Mouse (Mus musculus) stomach, postnatal 0 days (tissue): ENCODE measurements around the gene Kctd21. TPM values are rescaled to one million over a fixed set of nuclear protein-coding genes. Genes with fewer than 3 reads are reported as not detected.

Experiments
- ATAC-seq: fragments of 200-750 bp; cut with Nextera tagmentation; 2 replicates; pipeline ENCODE4 v1.8.0; 2017; ENCODE audit not compliant: low FRiP score, low TSS enrichment
- DNase-seq: peaks from one replicate; pipeline ENCODE4 v3.0.0-alpha.2; 2016; ENCODE audit warnings: low spot score
- H3K27ac ChIP-seq: fragments of 300-500 bp; sonication (generic); replicated peaks from 2 replicates; pipeline ENCODE4 v1.5.1; 2014; ENCODE audit warnings: mild to moderate bottlenecking, control low read depth
- H3K27me3 ChIP-seq: fragments of 300-500 bp; sonication (generic); 2 replicates; pipeline ENCODE4 v1.6.1; 2014; ENCODE audit warnings: low read length; ENCODE audit not compliant: control insufficient read depth, insufficient read depth
- H3K36me3 ChIP-seq: fragments of 300-500 bp; sonication (generic); 2 replicates; pipeline ENCODE4 v1.6.1; 2014; ENCODE audit warnings: low read length, mixed read lengths; ENCODE audit not compliant: control insufficient read depth, insufficient read depth
- H3K4me1 ChIP-seq: fragments of 300-500 bp; sonication (generic); replicated peaks from 2 replicates; pipeline ENCODE4 v1.6.1; 2014; ENCODE audit warnings: antibody characterized with exemption; ENCODE audit not compliant: control insufficient read depth, insufficient read depth
- H3K4me2 ChIP-seq: fragments of 300-500 bp; sonication (generic); replicated peaks from 2 replicates; pipeline ENCODE4 v1.6.1; 2014; ENCODE audit warnings: low read depth, mild to moderate bottlenecking, control low read depth, moderate library complexity
- H3K4me3 ChIP-seq: fragments of 300-500 bp; sonication (generic); 2 replicates; pipeline ENCODE4 v1.5.1; 2014; ENCODE audit warnings: low read depth, low read length, control low read depth
- H3K9ac ChIP-seq: fragments of 300-500 bp; sonication (generic); 2 replicates; pipeline ENCODE4 v1.6.1; 2014; ENCODE audit warnings: mild to moderate bottlenecking, low read length, control low read depth, mixed read lengths
- H3K9me3 ChIP-seq: fragments of 300-500 bp; sonication (generic); 2 replicates; pipeline ENCODE4 v1.6.1; 2016; ENCODE audit warnings: low read length; ENCODE audit not compliant: control insufficient read depth
- CTCF ChIP-seq: IDR thresholded peaks from 2 replicates; pipeline ENCODE4 v1.5.1; 2016; ENCODE audit warnings: antibody characterized with exemption, low read depth, mild to moderate bottlenecking, moderate library complexity
- EP300 ChIP-seq: optimal IDR thresholded peaks from 2 replicates; pipeline ENCODE3; 2016; ENCODE audit warnings: antibody characterized with exemption
- WGBS: fragments of 180-500 bp; shearing (Covaris S2); extraction: QIAGEN DNeasy Blood & Tissue Kit; methylation state at CpG from one replicate; pipeline ENCODE4 v1.1.7; 2014; 5-methylcytosine and 5-hydroxymethylcytosine counted together
- polyA plus RNA-seq: library from polyadenylated mRNA; unstranded; fragments of >200 nt; fragmentation: Nextera tagmentation; extraction: Ambion mirVana; gene quantifications from 2 replicates; pipeline ENCODE4 v1.2.1, GENCODE M21; 2015

Kctd21 gene
- polyA plus RNA-seq, 1 experiment from 2014 or later, result 2.0 TPM

DNA sequence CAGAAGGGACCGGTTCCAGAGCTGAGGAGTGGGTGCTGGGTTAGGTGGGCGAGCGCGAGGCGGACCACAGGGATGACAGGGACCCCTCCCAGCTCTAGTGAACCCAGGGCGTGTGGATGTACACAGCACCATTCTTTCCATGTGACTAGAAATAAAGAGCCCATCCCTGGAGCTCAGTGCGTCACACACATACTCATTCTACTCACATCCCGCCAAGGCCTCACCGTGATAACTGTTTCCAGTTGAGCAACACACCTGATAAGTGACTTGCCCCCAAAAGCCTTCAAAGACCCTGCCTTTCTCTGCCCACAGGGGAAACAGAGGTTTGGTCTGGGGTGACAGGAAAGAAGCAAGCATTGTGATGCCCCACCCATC is 527 bp downstream of the Kctd21 start:
- no peaks in the 10 kb centered on the region for H3K36me3 ChIP-seq
- 0 out of 2 replicates have a peak, but pooled peaks cover 3% of the 10 kb centered on the region for H3K4me1 ChIP-seq
- H3K27me3 ChIP-seq, result no peaks in the 10 kb centered on the region
- peak overlapping the region; percentile 76 for H3K9ac ChIP-seq
- TF ChIP-seq EP300, result no peak
- no peak for TF ChIP-seq CTCF
- H3K4me2 ChIP-seq, result peak overlapping the region; percentile 69
- no peaks in the 10 kb centered on the region for H3K9me3 ChIP-seq
- DNase-seq (no peak), ATAC-seq (peak; percentile 49)
- H3K4me3 ChIP-seq, result peak overlapping the region; percentile 83
- 1% methylated on average over 9 of the region's 9 CpGs for WGBS
- no peak overlapping the region for H3K27ac ChIP-seq

GRCm38 (mm10) chr7:97333113-97333898 is 1.2 kb downstream of the Kctd21 start:
- Histone ChIP-seq H3K36me3 (no peaks in the 10 kb centered on the region), H3K9me3 (no peaks in the 10 kb centered on the region), H3K4me2 (peak overlapping the region; percentile 69; the same call in 1 of the 2 replicates), H3K9ac (no peak overlapping the region), H3K4me1 (0 out of 2 replicates have a peak, but pooled peaks cover 3% of the 10 kb centered on the region), H3K27me3 (no peaks in the 10 kb centered on the region), H3K4me3 (no peak overlapping the region), H3K27ac (no peak overlapping the region)
- 83% methylated on average over 6 of the region's 6 CpGs for WGBS
- TF ChIP-seq CTCF (no peak), EP300 (no peak)
- ATAC-seq, result no peak
- no peak for DNase-seq

DNA sequence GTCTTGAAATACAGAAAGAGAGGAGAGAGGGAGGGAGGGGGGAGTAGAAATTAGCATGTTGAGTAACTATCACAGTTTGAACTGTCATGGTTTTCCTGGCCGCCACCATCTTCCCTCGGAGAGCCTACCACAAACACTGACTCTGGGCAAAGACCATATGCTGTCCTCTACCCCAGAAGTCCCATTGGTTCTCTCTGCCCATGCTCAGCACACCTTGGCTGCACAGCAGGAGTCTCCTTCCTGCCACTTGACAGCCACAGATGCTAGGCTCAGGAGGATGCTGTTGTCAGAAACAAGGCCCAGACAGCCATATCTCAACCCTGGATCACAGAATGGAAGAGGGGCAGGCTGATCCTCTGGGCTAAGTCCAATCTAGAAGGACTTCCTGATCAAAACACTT is 2.3 kb downstream of the Kctd21 start:
- Histone ChIP-seq H3K36me3 (no peaks in the 10 kb centered on the region), H3K9ac (no peak overlapping the region), H3K9me3 (no peaks in the 10 kb centered on the region), H3K27ac (no peak overlapping the region), H3K4me3 (no peak overlapping the region), H3K27me3 (no peaks in the 10 kb centered on the region), H3K4me1 (0 out of 2 replicates have a peak, but pooled peaks cover 3% of the 10 kb centered on the region), H3K4me2 (no peak overlapping the region)
- ATAC-seq (no peak), DNase-seq (no peak)
- 95% methylated on average over 2 of the region's 2 CpGs for WGBS
- no peak for TF ChIP-seq EP300
- no peak for TF ChIP-seq CTCF

DNA sequence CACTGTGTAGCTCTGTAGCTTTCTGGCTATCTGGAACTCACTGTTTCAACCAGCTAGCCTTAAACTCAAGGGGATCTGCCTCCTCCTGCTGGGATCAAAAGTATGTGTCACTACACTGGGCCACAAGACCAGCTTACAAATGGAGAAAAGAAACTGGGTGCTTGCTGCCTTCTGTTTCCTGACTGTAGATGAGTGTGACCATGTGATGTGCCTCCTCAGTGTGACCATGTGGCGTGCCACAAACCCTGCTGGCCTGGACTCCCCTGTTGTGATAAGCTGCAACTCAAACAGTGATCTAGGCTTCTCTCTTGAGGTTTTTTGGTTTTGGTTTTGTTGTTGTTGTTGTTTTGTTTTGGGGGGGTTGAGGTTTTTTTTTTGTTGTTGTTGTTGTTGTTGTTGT is 4.6 kb downstream of the Kctd21 start:
- H3K36me3 ChIP-seq, result no peaks in the 10 kb centered on the region
- H3K27ac ChIP-seq, result no peak overlapping the region
- no peaks in the 10 kb centered on the region for H3K27me3 ChIP-seq
- ATAC-seq (no peak), DNase-seq (no peak)
- TF ChIP-seq CTCF, result no peak
- TF ChIP-seq EP300, result no peak
- H3K9ac ChIP-seq, result no peak overlapping the region
- H3K4me1 ChIP-seq, result no peaks in the 10 kb centered on the region; the same call in 1 of the 2 replicates
- H3K4me3 ChIP-seq, result no peak overlapping the region
- H3K4me2 ChIP-seq, result no peak overlapping the region
- no peaks in the 10 kb centered on the region for H3K9me3 ChIP-seq
- 88% methylated on average over 1 of the region's 1 CpGs for WGBS

DNA sequence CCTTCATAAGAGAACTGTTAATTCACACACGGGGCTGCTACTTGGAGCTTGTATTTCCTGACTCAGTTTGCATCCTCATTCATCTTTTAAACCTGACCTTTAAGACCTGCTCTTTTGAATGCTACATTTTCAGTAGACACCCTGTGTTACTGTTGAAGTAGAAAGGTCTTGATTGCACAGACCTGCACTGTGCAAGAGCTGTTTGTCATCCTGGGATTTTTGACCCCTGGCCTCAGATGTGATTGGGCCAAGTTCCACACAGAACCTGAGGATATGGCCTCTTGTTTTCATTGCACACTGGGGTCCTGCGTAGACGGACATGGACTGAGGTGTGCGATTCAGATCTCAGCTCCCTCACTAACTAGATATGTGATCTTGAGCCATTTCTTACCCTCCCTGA is 6.5 kb downstream of the Kctd21 start:
- no peaks in the 10 kb centered on the region; the same call in 1 of the 2 replicates for H3K4me1 ChIP-seq
- H3K27ac ChIP-seq, result no peak overlapping the region
- no peak for ATAC-seq
- no peak overlapping the region for H3K4me2 ChIP-seq
- 74% methylated on average over 4 of the region's 4 CpGs for WGBS
- TF ChIP-seq CTCF (no peak), EP300 (no peak)
- H3K9me3 ChIP-seq, result no peaks in the 10 kb centered on the region
- H3K9ac ChIP-seq, result no peak overlapping the region
- H3K27me3 ChIP-seq, result no peaks in the 10 kb centered on the region
- H3K36me3 ChIP-seq, result no peaks in the 10 kb centered on the region
- no peak for DNase-seq
- H3K4me3 ChIP-seq, result no peak overlapping the region

- no peak overlapping the region for H3K27ac ChIP-seq
- no peak for TF ChIP-seq EP300
- no peak for TF ChIP-seq CTCF
Measured at GRCm38 (mm10) chr7:97339623-97340022, 7.5 kb downstream of the Kctd21 start.

More at GRCm38 (mm10) chr7:97339623-97340022, 7.5 kb downstream of the Kctd21 start:
- no peak overlapping the region for H3K4me2 ChIP-seq
- no peak overlapping the region for H3K4me3 ChIP-seq
- DNase-seq (no peak), ATAC-seq (no peak)
- no peaks in the 10 kb centered on the region for H3K9me3 ChIP-seq
- no peaks in the 10 kb centered on the region; the same call in 1 of the 2 replicates for H3K4me1 ChIP-seq
- H3K9ac ChIP-seq, result no peak overlapping the region
- H3K36me3 ChIP-seq, result no peaks in the 10 kb centered on the region
- 91% methylated on average over 7 of the region's 7 CpGs for WGBS
- no peaks in the 10 kb centered on the region for H3K27me3 ChIP-seq
